Mouse (Mus musculus) thymus, postnatal 14 days (tissue): ENCODE data around the gene Gltp.

Experiments
- DNase-seq: peaks from one replicate; pipeline ENCODE4 v3.0.0; 2021

Gene Gltp

GRCm38 (mm10) chr5:114699015-114699414, 8.2 kb upstream of the Gltp start:
- no peak for DNase-seq

- no peak for DNase-seq
These were observed 7.4 kb upstream of the Gltp start for GRCm38 (mm10) chr5:114698044-114698746.

- no peak for DNase-seq
These were observed 6.2 kb upstream of the Gltp start for GRCm38 (mm10) chr5:114696939-114697338.

GRCm38 (mm10) chr5:114695775-114696174, 5.0 kb upstream of the Gltp start:
- no peak for DNase-seq

- peak; percentile 49 for DNase-seq
These were observed 951 bp downstream of the Gltp start for GRCm38 (mm10) chr5:114689700-114690366.

GRCm38 (mm10) chr5:114688703-114689102, 2.1 kb downstream of the Gltp start:
- DNase-seq, result no peak

- no peak for DNase-seq
These were observed 2.9 kb downstream of the Gltp start for GRCm38 (mm10) chr5:114687901-114688300.

GRCm38 (mm10) chr5:114686726-114687210, 4.0 kb downstream of the Gltp start:
- no peak for DNase-seq

GRCm38 (mm10) chr5:114685986-114686385, 4.8 kb downstream of the Gltp start:
- no peak for DNase-seq

GRCm38 (mm10) chr5:114681717-114682116, 9.1 kb downstream of the Gltp start:
- no peak for DNase-seq

GRCm38 (mm10) chr5:114680676-114681285, 10.0 kb downstream of the Gltp start:
- peak; percentile 63 for DNase-seq

GRCm38 (mm10) chr5:114679841-114680591, 10.8 kb downstream of the Gltp start:
- peak; percentile 42 for DNase-seq

- DNase-seq, result no peak
These were observed 16.2 kb downstream of the Gltp start for GRCm38 (mm10) chr5:114674594-114674993.

GRCm38 (mm10) chr5:114673114-114673513, 17.7 kb downstream of the Gltp start:
- DNase-seq, result no peak

GRCm38 (mm10) chr5:114669014-114669413, 21.8 kb downstream of the Gltp start:
- no peak for DNase-seq

GRCm38 (mm10) chr5:114667228-114667856, 23.4 kb downstream of the Gltp start:
- peak; percentile 99 for DNase-seq

- no peak for DNase-seq
These were observed 24.1 kb downstream of the Gltp start for GRCm38 (mm10) chr5:114666659-114667058.

GRCm38 (mm10) chr5:114664750-114665149, 26.0 kb downstream of the Gltp start:
- DNase-seq, result no peak

GRCm38 (mm10) chr5:114664139-114664538, 26.6 kb downstream of the Gltp start:
- DNase-seq, result no peak

- no peak for DNase-seq
These were observed 29.8 kb downstream of the Gltp start for GRCm38 (mm10) chr5:114661029-114661428.

GRCm38 (mm10) chr5:114658255-114658654, 32.5 kb downstream of the Gltp start, which contains the start of gene Trpv4:
TSS of gene Trpv4 (minus strand) at chr5:114658421.
- no peak for DNase-seq

GRCm38 (mm10) chr5:114657426-114657825, 33.4 kb downstream of the Gltp start:
- DNase-seq, result no peak

GRCm38 (mm10) chr5:114656305-114656704, 34.5 kb downstream of the Gltp start:
- no peak for DNase-seq
